12 mouse cellular contexts compared by ENCODE assay signal in the genomic region with DNA sequence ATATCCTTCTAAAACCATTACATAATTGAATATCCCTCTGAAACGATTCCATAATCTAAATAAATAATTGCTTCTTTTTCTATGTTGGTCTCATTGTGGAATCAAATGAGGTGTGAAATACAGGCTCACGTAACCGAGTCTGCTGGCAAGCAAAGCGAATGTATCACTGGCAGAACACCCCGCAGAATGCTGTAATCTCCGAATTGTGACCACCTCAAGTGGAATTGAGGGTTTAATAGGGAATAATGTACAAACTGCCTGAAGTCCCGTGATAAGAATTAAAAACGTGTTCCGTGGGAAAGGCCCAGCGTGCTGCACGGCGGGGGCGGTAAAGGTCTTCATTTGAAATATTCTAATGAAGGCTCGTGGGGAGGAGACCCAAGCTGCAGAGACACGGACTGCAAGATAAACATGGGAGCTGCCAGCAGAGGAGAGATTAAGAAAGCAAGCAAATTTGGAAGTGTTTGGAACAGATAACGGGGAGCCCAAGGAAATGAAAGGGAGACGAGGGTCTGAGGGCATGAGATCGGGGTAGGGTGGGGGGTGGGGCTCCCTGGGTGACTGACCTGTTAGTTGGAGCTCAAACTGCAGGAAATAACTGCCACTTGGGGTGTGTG.
DNase-seq lines count a peak whose midpoint lies in the region; ATAC-seq and TF ChIP-seq lines count a peak whose summit lies in the region.
"Had no signal": no experiment of that assay in that cellular context is flagged by ENCODE, and none has a peak within 500 bp of the region (broad histone marks: within the 10 kb centered on the region; RNA-seq: fewer than 3 reads in every experiment).

No protein-coding gene starts in this region.

- no peak overlapping the region for H3K27ac ChIP-seq in heart, embryonic 16.5 days (ENCODE audit: low read length)
- no peak overlapping the region for H3K27ac ChIP-seq in hindbrain, postnatal 0 days
- no peak overlapping the region for H3K27ac ChIP-seq in olfactory bulb, adult 2 months (ENCODE audit: insufficient read depth, low read depth, low read length)
- H3K27ac ChIP-seq: stomach, postnatal 0 days had no signal

- H3K9me3 ChIP-seq in heart, embryonic 16.5 days (replicated peaks; ENCODE audit: control insufficient read depth, low read length), result peaks cover 5% of the 10 kb centered on the region; the same call in 1 of the 2 replicates
- peaks cover 5% of the 10 kb centered on the region; the same call in 1 of the 2 replicates for H3K9me3 ChIP-seq in hindbrain, postnatal 0 days (ENCODE audit: low read length)

- ATAC-seq in heart, embryonic 16.5 days (replicated peaks; ENCODE audit: extremely low read depth, insufficient read depth, low FRiP score), result no peak
- no peak for ATAC-seq in hindbrain, postnatal 0 days
- ATAC-seq: inflammation-experienced regulatory T-cells, adult 6 months; Patski had no signal

- no peaks in the 10 kb centered on the region for H3K27me3 ChIP-seq in heart, embryonic 16.5 days (ENCODE audit: control insufficient read depth, insufficient read depth, low read length)
- H3K27me3 ChIP-seq in hindbrain, postnatal 0 days (ENCODE audit: insufficient read depth, low read length), result no peaks in the 10 kb centered on the region
- H3K27me3 ChIP-seq: Patski had no signal

- H3K36me3 ChIP-seq in heart, embryonic 16.5 days (ENCODE audit: control insufficient read depth, insufficient read depth), result no peaks in the 10 kb centered on the region
- H3K36me3 ChIP-seq in hindbrain, postnatal 0 days (ENCODE audit: insufficient read depth, low read length), result no peaks in the 10 kb centered on the region

- H3K4me2 ChIP-seq in heart, embryonic 16.5 days (ENCODE audit: low read depth, low read length), result peak overlapping the region; percentile 2; the same call in 1 of the 2 replicates
- H3K4me2 ChIP-seq in hindbrain, postnatal 0 days (ENCODE audit: low read depth, low read length), result peak overlapping the region; percentile 23; the same call in 1 of the 2 replicates

- 42% methylated on average over 18 of the region's 18 CpGs for WGBS in heart, embryonic 16.5 days
- WGBS in hindbrain, postnatal 0 days, result 41% methylated on average over 18 of the region's 18 CpGs
- WGBS in olfactory bulb, adult 2 months, result 18% methylated on average over 18 of the region's 18 CpGs

- no peaks in the 10 kb centered on the region for H3K4me1 ChIP-seq in heart, embryonic 16.5 days (ENCODE audit: control insufficient read depth, insufficient read depth, low read length)
- H3K4me1 ChIP-seq in hindbrain, postnatal 0 days (ENCODE audit: insufficient read depth, low read length), result peaks cover 2% of the 10 kb centered on the region; the same call in 1 of the 2 replicates
- H3K4me1 ChIP-seq in olfactory bulb, adult 2 months (ENCODE audit: control insufficient read depth, insufficient read depth, low read length), result no peaks in the 10 kb centered on the region; the same call in 1 of the 2 replicates

- no peak overlapping the region for H3K9ac ChIP-seq in heart, embryonic 16.5 days (ENCODE audit: low read length)
- H3K9ac ChIP-seq in hindbrain, postnatal 0 days (replicated peaks; ENCODE audit: low read length), result no peak overlapping the region

- TF ChIP-seq POLR2A in olfactory bulb, adult 2 months (IDR thresholded peaks at IDR 0.05; ENCODE audit: insufficient read depth, low read depth, low read length), result no peak

- no peak for TF ChIP-seq CTCF in hindbrain, postnatal 0 days (IDR thresholded peaks at IDR 0.05; ENCODE audit: low read depth)
- no peak for TF ChIP-seq CTCF in olfactory bulb, adult 2 months (IDR thresholded peaks at IDR 0.05; ENCODE audit: insufficient read depth, low read depth, low read length)

- H3K4me3 ChIP-seq in heart, embryonic 16.5 days (ENCODE audit: low read length), result no peak overlapping the region
- no peak overlapping the region for H3K4me3 ChIP-seq in hindbrain, postnatal 0 days (ENCODE audit: low read length)
- 0 out of 2 replicates have a peak overlapping the region, but pooled peaks have one; percentile 14 for H3K4me3 ChIP-seq in olfactory bulb, adult 2 months (ENCODE audit: insufficient read depth, low read depth, low read length)

- intact Hi-C loops in heart, postnatal 25 days (cut with DNase I), result no loop called here

- DNase-seq in heart, postnatal 25 days (ENCODE audit: low spot score), result no peak
- peak; percentile 38 to 53 for DNase-seq in right cerebral cortex, adult 2 months (ENCODE audit: low spot score in 2 of 2)
- DNase-seq in right cerebral cortex, postnatal 10 days (ENCODE audit: low spot score in 2 of 2), result no peak
- peak; percentile 31 for DNase-seq in hindbrain, postnatal 0 days (ENCODE audit: low spot score)
- DNase-seq in kidney, postnatal 14 days, result no peak
- DNase-seq in adrenal gland, postnatal 36 days, result no peak
- DNase-seq: embryo, embryonic 11 days had no signal

Comparison
In these comparisons a context has a peak if more than half of its experiments do, and no peak if none do; other contexts are left out.
1. DNase-seq: peak in right cerebral cortex, adult 2 months (2 of 2) and hindbrain, postnatal 0 days (single experiment); none in heart, postnatal 25 days (single experiment), right cerebral cortex, postnatal 10 days (0 of 2), kidney, postnatal 14 days (single experiment) and adrenal gland, postnatal 36 days (0 of 2).